10 mouse cellular contexts compared by ENCODE assay signal in genomic region chr3:51517878-51518762, GRCm38 (mm10). TPM values are rescaled to one million over a fixed set of nuclear protein-coding genes. Genes with fewer than 3 reads are reported as not detected.
DNase-seq lines count a peak whose midpoint lies in the region; ATAC-seq lines count a peak whose summit lies in the region.
"Had no signal": no experiment of that assay in that cellular context is flagged by ENCODE, and none has a peak within 500 bp of the region (broad histone marks: within the 10 kb centered on the region; RNA-seq: fewer than 3 reads in every experiment).

No protein-coding gene starts in this region.

- H3K36me3 ChIP-seq in embryonic facial prominence, embryonic 14.5 days (ENCODE audit: control insufficient read depth, insufficient read depth, low read length) = peaks cover 34% of the 10 kb centered on the region
- no peaks in the 10 kb centered on the region for H3K36me3 ChIP-seq in liver, embryonic 16.5 days (ENCODE audit: control insufficient read depth, insufficient read depth)

- intact Hi-C loops in left cerebral cortex, postnatal 10 days (cut with DNase I) = loop anchor here (10.0 kb wide), 1 partner anchor 127 kb away; no protein-coding TSS in a partner anchor

- H3K4me1 ChIP-seq in embryonic facial prominence, embryonic 14.5 days (ENCODE audit: control insufficient read depth, insufficient read depth, low read length) = no peaks in the 10 kb centered on the region
- peaks cover 22% of the 10 kb centered on the region for H3K4me1 ChIP-seq in liver, embryonic 16.5 days (ENCODE audit: control insufficient read depth, low read depth, low read length)

- DNase-seq in lung, adult 18-20 months = peak; percentile 14 to 17
- DNase-seq in lung, postnatal 10 days = no peak
- no peak for DNase-seq in embryonic facial prominence, embryonic 14.5 days (ENCODE audit: low spot score)
- no peak for DNase-seq in gastrocnemius, adult 18-20 months (ENCODE audit: low spot score)
- no peak for DNase-seq in left cerebral cortex, postnatal 10 days (ENCODE audit: extremely low spot score in 1 of 2, low spot score in 2 of 2)
- DNase-seq: thymus, adult 18-20 months had no signal

- no peak overlapping the region for H3K4me2 ChIP-seq in embryonic facial prominence, embryonic 14.5 days (ENCODE audit: low read depth, low read length)
- peak overlapping the region; percentile 47 for H3K4me2 ChIP-seq in liver, embryonic 16.5 days (ENCODE audit: low read depth, low read length)
- H3K4me2 ChIP-seq: limb, embryonic 15.5 days had no signal

- no peak overlapping the region for H3K4me3 ChIP-seq in embryonic facial prominence, embryonic 14.5 days (ENCODE audit: low read depth, low read length)
- peak overlapping the region; percentile 24; the same call in 1 of the 2 replicates for H3K4me3 ChIP-seq in liver, embryonic 16.5 days (ENCODE audit: low read depth, low read length)
- H3K4me3 ChIP-seq: limb, embryonic 15.5 days; myocyte had no signal

- no peak overlapping the region for H3K27ac ChIP-seq in embryonic facial prominence, embryonic 14.5 days (replicated peaks; ENCODE audit: low read depth, low read length)
- H3K27ac ChIP-seq in liver, embryonic 16.5 days (ENCODE audit: low read length) = peak overlapping the region; percentile 71
- H3K27ac ChIP-seq: limb, embryonic 15.5 days had no signal

- no peaks in the 10 kb centered on the region for H3K27me3 ChIP-seq in embryonic facial prominence, embryonic 14.5 days (replicated peaks; ENCODE audit: control insufficient read depth, insufficient read depth, low read length)
- no peaks in the 10 kb centered on the region for H3K27me3 ChIP-seq in liver, embryonic 16.5 days (ENCODE audit: control insufficient read depth, insufficient read depth, low read depth, low read length)
- H3K27me3 ChIP-seq: limb, embryonic 15.5 days had no signal

- H3K9me3 ChIP-seq in embryonic facial prominence, embryonic 14.5 days (ENCODE audit: control insufficient read depth, low read length) = no peaks in the 10 kb centered on the region
- H3K9me3 ChIP-seq in liver, embryonic 16.5 days (replicated peaks; ENCODE audit: control insufficient read depth, low read length) = no peaks in the 10 kb centered on the region
- H3K9me3 ChIP-seq: limb, embryonic 15.5 days had no signal

- WGBS in embryonic facial prominence, embryonic 14.5 days = 66% methylated on average over 12 of the region's 12 CpGs
- 39% methylated on average over 12 of the region's 12 CpGs for WGBS in liver, embryonic 16.5 days (ENCODE audit: insufficient replicate concordance)

- no peak overlapping the region for H3K9ac ChIP-seq in embryonic facial prominence, embryonic 14.5 days (ENCODE audit: low read depth, low read length)
- H3K9ac ChIP-seq in liver, embryonic 16.5 days (ENCODE audit: low read depth, low read length) = peak overlapping the region; percentile 39
- H3K9ac ChIP-seq: limb, embryonic 15.5 days had no signal

- ATAC-seq in embryonic facial prominence, embryonic 14.5 days (ENCODE audit: low read depth) = 0 out of 2 replicates have a peak, but pooled peaks have one; percentile 26
- peak; percentile 61 for ATAC-seq in liver, embryonic 16.5 days (ENCODE audit: low read depth)
- ATAC-seq in activated CD4-positive, CD25-positive, alpha-beta regulatory T cell, adult 4 months = no peak

RNA-seq across cellular contexts. Expression of gene Rab33b, which starts 34.4 kb away (rescaled TPM):
- polyA plus RNA-seq in embryonic facial prominence, embryonic 14.5 days (2014; fragmentation: Nextera tagmentation; extraction: Ambion mirVana) = 25.8 and 29.0 TPM in 2 replicates
- 4.6 TPM in 2 replicates for polyA plus RNA-seq in liver, embryonic 16.5 days (2015; fragmentation: Nextera tagmentation; extraction: Ambion mirVana)
- 10 to 100 TPM; 20.1 to 20.8 TPM for polyA plus RNA-seq in activated CD4-positive, CD25-positive, alpha-beta regulatory T cell, adult 4 months (2017; shearing (Covaris generic))
- total RNA-seq in gastrocnemius, adult 18-20 months (2021) = 1 to 10 TPM; 6.6 to 7.9 TPM
- total RNA-seq in left cerebral cortex, postnatal 10 days (2021) = 10 to 100 TPM; 24.8 to 29.1 TPM

RNA-seq across cellular contexts. Expression of gene Setd7, which starts 42.6 kb away (rescaled TPM):
- 6.2 and 7.3 TPM in 2 replicates for polyA plus RNA-seq in embryonic facial prominence, embryonic 14.5 days (2014; fragmentation: Nextera tagmentation; extraction: Ambion mirVana)
- 0.56 and 0.64 TPM in 2 replicates for polyA plus RNA-seq in liver, embryonic 16.5 days (2015; fragmentation: Nextera tagmentation; extraction: Ambion mirVana)
- polyA plus RNA-seq in activated CD4-positive, CD25-positive, alpha-beta regulatory T cell, adult 4 months (2017; shearing (Covaris generic)) = 10 to 100 TPM in 1 of 2 experiments, 1 to 10 TPM in 1; 6.3 to 10.5 TPM
- total RNA-seq in gastrocnemius, adult 18-20 months (2021) = 100 to 1,000 TPM; 151 to 156 TPM
- 10 to 100 TPM; 50.8 to 53.3 TPM for total RNA-seq in left cerebral cortex, postnatal 10 days (2021)

Comparison
In these comparisons a context has a peak if more than half of its experiments do, and no peak if none do; other contexts are left out.
1. DNase-seq: peak in lung, adult 18-20 months (2 of 2); none in lung, postnatal 10 days (single experiment), embryonic facial prominence, embryonic 14.5 days (single experiment), gastrocnemius, adult 18-20 months (single experiment) and left cerebral cortex, postnatal 10 days (0 of 2).